Mouse (Mus musculus) cerebellum, adult 2 months (tissue): Measurements from ENCODE around the gene 1700019D03Rik. TPM values are rescaled to one million over a fixed set of nuclear protein-coding genes. Genes with fewer than 3 reads are reported as not detected.

Source experiments
- DNase-seq, 2 experiments: peaks; one replicate each; pipeline ENCODE4 v3.0.0; 2021
- H3K27ac ChIP-seq: fragments of 200-500 bp; 2 replicates; pipeline ENCODE4 v1.5.1; 2012; ENCODE audit warnings: low read length, control low read depth, inconsistent platforms; ENCODE audit not compliant: insufficient read depth
- H3K27me3 ChIP-seq: fragments of 200-500 bp; 2 replicates; pipeline ENCODE4 v1.6.1; 2012; ENCODE audit warnings: inconsistent platforms, mild to moderate bottlenecking, low read length, moderate library complexity; ENCODE audit not compliant: control insufficient read depth, insufficient read depth
- H3K4me1 ChIP-seq: fragments of 200-500 bp; 2 replicates; pipeline ENCODE4 v1.6.1; 2011; ENCODE audit warnings: low read length; ENCODE audit not compliant: control insufficient read depth, insufficient read depth
- H3K4me3 ChIP-seq: fragments of 200-500 bp; replicated peaks from 2 replicates; pipeline ENCODE3; 2011; ENCODE audit warnings: mild to moderate bottlenecking, low read depth, low read length, control low read depth; ENCODE audit not compliant: insufficient read depth
- CTCF ChIP-seq: fragments of 200-500 bp; IDR thresholded peaks from 2 replicates; pipeline ENCODE4 v1.5.1; 2011; ENCODE audit warnings: low read depth, mild to moderate bottlenecking, control low read depth, low read length, moderate library complexity, borderline replicate concordance; ENCODE audit not compliant: insufficient read depth
- POLR2A ChIP-seq: fragments of 200-500 bp; IDR thresholded peaks from 2 replicates; pipeline ENCODE4 v1.6.1; 2011; ENCODE audit warnings: low read length, control low read depth, borderline replicate concordance; ENCODE audit not compliant: insufficient read depth
- WGBS: fragments of 180-500 bp; shearing (Covaris S2); methylation state at CpG from one replicate; pipeline ENCODE4 v1.1.7; 2018; 5-methylcytosine and 5-hydroxymethylcytosine counted together
- polyA plus RNA-seq: library from polyadenylated mRNA; depleted of rRNA; stranded (reverse); fragments of >200 nt; gene quantifications from 2 replicates; pipeline ENCODE4 v1.2.3, GENCODE M21; 2012; rRNA removed

1700019D03Rik gene
- 12.4 and 13.9 TPM in 2 replicates for polyA plus RNA-seq

DNA sequence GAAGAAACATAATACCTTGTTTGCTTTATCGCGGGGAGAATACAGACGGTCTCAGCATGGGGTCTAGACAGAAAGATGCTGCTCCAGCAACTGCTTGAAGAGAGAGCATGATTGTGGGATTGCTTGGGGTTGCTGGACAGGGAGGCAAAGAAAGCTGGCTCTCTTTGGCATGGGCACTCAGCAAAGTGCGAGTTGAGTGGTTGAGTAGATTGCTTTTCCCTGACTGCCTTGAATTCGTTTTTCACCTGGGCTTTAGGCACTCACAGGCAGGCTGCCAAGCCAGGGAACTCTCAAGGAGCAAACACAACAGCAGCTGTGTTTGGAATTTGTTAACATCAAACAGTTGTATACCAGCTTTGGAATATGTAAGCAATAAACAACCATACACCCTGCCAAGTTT, at the start of gene 1700019D03Rik:
TSS of gene 1700019D03Rik (minus strand) at position 101 of the 400 bp plus-strand sequence.
- TF ChIP-seq CTCF (no peak), POLR2A (no peak)
- peaks cover 4% of the 10 kb centered on the region for H3K4me1 ChIP-seq
- no peak for DNase-seq
- H3K27me3 ChIP-seq: no peaks in the 10 kb centered on the region
- H3K27ac ChIP-seq: no peak within 1 kb of the TSS
- 40% methylated on average over 5 of the region's 5 CpGs for WGBS
- H3K4me3 ChIP-seq: no peak within 1 kb of the TSS

DNA sequence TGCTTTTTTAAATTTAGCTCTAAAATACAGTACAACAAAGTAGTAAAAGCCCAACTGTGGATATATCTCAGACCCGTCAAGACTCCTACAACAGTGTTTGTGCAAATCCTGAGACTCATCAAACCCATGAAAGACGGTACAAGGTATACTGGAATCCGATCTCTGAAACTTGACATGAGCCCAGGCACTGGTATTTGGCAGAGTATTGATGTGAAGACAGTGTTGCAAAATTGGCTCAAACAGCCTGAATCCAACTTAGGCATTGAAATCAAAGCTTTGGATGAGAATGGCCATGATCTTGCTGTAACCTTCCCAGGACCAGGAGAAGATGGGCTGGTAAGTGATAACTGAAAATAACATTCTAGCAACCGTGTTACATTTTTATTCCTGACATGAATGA, 43.9 kb upstream of the 1700019D03Rik start:
- H3K27me3 ChIP-seq: no peaks in the 10 kb centered on the region
- TF ChIP-seq CTCF (no peak), POLR2A (no peak)
- 86% methylated on average over 4 of the region's 4 CpGs for WGBS
- H3K4me1 ChIP-seq: no peaks in the 10 kb centered on the region
- H3K27ac ChIP-seq: no peak overlapping the region
- DNase-seq: no peak
- no peak overlapping the region for H3K4me3 ChIP-seq

DNA sequence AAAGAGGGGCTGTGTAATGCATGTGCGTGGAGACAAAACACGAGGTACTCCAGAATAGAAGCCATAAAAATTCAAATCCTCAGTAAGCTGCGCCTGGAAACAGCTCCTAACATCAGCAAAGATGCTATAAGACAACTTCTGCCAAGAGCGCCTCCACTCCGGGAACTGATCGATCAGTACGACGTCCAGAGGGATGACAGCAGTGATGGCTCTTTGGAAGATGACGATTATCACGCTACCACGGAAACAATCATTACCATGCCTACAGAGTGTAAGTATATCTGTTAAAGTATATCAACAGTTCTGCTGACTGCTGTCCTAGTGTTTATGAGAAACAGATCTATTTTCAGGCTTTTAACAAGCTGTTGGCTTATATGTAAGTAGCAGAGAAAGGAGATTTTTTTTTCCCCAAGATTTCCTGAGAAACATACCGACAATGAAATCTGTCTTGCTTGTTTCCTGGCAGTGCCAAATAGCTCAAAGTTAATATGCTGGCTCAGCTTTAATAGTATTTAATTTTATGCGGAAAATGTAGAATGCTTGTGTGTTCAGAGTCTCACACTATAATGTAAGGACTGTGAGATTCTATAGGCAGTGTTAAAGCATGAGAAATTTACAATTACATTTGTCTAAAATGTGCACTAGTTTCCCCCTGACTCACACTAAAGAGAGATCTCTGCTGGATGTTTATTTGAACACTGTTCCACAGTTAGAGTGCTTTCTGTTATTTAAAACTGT, 42.1 kb upstream of the 1700019D03Rik start:
- no peak for TF ChIP-seq POLR2A
- no peak for TF ChIP-seq CTCF
- H3K4me3 ChIP-seq: no peak overlapping the region
- no peaks in the 10 kb centered on the region for H3K4me1 ChIP-seq
- no peak for DNase-seq
- 46% methylated on average over 13 of the region's 13 CpGs for whole genome bisulfite sequencing
- no peak overlapping the region for H3K27ac ChIP-seq
- no peaks in the 10 kb centered on the region for H3K27me3 ChIP-seq

DNA sequence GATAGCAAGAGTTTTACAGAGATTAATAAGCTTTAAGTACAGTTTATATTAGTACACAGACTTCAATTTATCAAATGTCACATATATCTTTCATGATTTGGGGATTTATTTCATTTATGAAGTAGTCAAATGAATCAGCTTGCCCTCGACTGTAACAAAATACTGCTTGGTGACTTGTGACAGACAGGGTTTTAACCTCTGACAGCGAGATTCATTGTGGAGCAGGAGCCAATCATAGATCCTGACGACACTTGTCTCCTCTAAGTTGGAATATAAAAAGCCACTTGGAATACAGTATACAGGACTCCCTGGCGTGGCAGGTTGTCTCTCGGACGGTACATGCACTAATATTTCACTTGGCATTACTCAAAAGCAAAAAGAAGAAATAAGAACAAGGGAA, 41.4 kb upstream of the 1700019D03Rik start, which contains the start of gene Mstn:
TSS of gene Mstn (plus strand) at position 301 of the 400 bp plus-strand sequence.
- Histone ChIP-seq H3K4me3 (no peak within 1 kb of the TSS), H3K27me3 (no peaks in the 10 kb centered on the region), H3K27ac (no peak within 1 kb of the TSS), H3K4me1 (no peaks in the 10 kb centered on the region)
- no peak for DNase-seq
- WGBS: 65% methylated on average over 6 of the region's 6 CpGs
- TF ChIP-seq CTCF (no peak), POLR2A (no peak)

DNA sequence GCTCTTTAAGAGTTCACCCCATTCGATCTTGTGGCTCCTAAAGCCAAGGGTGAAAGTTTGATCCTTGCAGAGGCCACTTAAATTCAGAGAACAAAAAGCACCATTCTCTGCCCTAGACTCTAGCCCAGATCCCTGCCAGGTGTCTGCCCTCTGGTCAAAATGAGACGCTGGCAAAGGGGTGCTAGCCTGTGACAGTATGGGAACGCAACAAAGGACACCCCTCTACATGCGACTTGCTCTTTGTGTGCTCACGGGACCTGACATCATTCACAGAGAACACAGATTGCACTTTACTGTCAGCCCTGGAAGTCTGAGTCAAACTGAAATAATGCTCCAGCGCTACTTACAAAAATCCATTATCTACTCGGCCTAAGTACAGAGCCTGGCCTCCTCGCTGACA, 40.5 kb upstream of the 1700019D03Rik start:
- H3K27me3 ChIP-seq: no peaks in the 10 kb centered on the region
- 83% methylated on average over 8 of the region's 8 CpGs for WGBS
- DNase-seq: no peak
- H3K4me3 ChIP-seq: no peak overlapping the region
- TF ChIP-seq POLR2A: no peak
- no peak for TF ChIP-seq CTCF
- no peaks in the 10 kb centered on the region for H3K4me1 ChIP-seq
- H3K27ac ChIP-seq: no peak overlapping the region

DNA sequence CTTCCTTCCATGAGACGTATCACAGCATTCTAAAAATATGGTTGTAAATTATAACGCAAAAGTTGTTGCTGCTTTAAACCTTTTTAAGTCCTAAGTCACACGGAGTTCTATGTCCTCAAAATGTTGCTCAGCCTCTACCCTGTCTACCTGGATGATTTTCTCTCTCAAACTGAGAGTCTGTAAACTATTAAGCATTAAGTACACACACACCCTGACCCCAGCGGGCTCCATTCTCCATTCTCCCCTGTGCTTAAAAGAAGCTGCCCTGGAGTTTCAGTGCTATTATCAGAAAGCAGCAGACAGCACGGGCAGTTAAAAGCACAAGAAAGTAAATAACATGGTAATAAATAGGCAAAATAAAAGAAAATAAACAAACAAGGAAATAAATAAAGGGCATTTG, 39.1 kb upstream of the 1700019D03Rik start:
- Histone ChIP-seq H3K4me1 (no peaks in the 10 kb centered on the region), H3K27me3 (no peaks in the 10 kb centered on the region), H3K27ac (no peak overlapping the region), H3K4me3 (no peak overlapping the region)
- no peak for DNase-seq
- 87% methylated on average over 5 of the region's 5 CpGs for WGBS
- no peak for TF ChIP-seq POLR2A
- no peak for TF ChIP-seq CTCF

DNA sequence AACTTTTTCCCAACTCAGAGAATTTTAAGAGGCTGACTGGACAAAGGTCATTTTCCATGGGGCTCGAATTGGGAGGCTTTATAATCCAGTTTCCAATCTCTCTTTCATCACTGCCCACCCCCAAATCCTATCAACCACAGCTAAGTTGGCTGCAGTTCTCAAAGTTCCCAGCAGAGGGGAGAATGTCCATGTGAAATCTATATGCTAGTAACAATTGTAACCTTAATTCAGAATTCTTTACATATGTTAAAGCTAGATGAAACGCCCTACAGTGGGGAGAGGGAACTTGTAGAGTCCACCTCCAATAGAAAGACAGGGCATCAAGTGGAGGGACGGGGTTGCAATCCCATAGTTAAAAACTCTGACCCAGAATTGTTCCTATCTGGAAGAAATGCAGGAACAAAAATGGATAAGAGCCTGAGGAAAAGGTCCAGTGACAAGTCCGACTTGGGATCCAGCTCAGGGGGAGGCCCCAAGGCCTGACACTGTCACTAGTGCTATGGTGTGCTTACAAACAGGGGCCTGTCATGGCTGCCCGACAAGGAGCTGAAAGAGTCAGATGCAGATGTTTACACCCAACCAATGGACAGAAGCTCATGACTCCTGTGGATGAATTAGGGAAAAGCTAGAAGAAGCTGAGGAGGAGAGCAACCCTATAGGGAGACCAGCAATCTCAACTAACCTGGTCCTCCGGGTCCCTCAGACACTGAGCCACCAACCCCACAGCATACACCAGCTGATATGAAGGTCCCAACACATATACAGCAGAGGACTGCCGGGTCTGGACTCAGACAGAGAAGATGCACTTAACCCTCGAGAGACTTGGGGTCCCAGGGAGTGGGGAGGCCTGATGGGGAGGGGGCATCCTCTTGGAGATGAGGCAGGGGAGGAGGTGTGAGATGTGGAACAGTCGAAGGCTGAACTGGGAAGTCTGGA, 33.4 kb upstream of the 1700019D03Rik start:
- Histone ChIP-seq H3K4me1 (no peaks in the 10 kb centered on the region), H3K4me3 (no peak overlapping the region), H3K27me3 (no peaks in the 10 kb centered on the region), H3K27ac (no peak overlapping the region)
- peak; percentile 35 to 71 for DNase-seq
- 48% methylated on average over 9 of the region's 9 CpGs for WGBS
- TF ChIP-seq POLR2A: no peak
- peak; percentile 49; the same call in 1 of the 2 replicates for TF ChIP-seq CTCF

DNA sequence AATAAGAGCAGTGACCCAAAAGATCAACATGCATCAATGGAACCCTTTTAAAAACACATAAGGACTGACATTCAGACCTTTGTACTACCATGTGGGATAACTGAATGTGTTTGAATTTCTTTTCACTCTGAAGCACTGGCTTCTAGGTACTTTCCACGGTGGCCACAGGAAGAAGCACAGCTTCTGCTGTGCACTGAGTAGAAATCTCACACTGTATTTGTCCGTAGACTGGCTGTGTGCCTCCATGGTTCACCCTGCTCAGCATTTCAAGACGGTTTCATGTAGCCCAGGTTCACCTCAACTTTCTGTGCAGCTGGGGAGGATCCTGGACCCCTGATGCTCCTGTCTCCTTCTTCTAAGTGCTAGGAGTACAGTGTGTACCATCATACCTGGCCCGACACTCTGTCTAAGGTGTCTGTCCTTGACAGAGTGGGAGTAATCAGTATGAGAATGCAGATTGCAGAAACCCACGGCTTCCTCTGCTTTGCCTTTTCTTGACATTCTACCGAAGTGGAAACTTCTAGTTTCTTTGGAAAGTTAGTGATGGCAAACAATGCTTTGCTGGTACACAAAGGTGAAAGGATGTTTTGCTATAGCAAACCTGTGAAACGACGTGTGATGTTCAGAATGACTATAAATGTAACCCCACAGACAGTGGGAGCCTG, 29.9 kb upstream of the 1700019D03Rik start:
- WGBS: 71% methylated on average over 8 of the region's 8 CpGs
- no peaks in the 10 kb centered on the region for H3K27me3 ChIP-seq

More for the DNA sequence above, 29.9 kb upstream of the 1700019D03Rik start:
- no peak overlapping the region for H3K4me3 ChIP-seq
- no peak overlapping the region for H3K27ac ChIP-seq
- TF ChIP-seq CTCF (no peak), POLR2A (no peak)
- no peak for DNase-seq
- H3K4me1 ChIP-seq: no peaks in the 10 kb centered on the region
